Mouse (Mus musculus) left cerebral cortex, postnatal 4 days (tissue): ENCODE data around the gene Vmn1r40. TPM values are rescaled to one million over a fixed set of nuclear protein-coding genes. Genes with fewer than 3 reads are reported as not detected.

Source experiments
- DNase-seq: peaks from one replicate; pipeline ENCODE4 v3.0.0-alpha.2; 2022
- intact Hi-C: fragments of 180-260 bp; cut with DNase I; formaldehyde crosslinking; loops from one replicate; pipeline ENCODE4 v1.15.1; 2025
- total RNA-seq, 2 experiments: library from RNA; stranded (reverse); gene quantifications; 2 replicates each; pipeline ENCODE4 v1.2.3; 2021

The Vmn1r40 gene
- total RNA-seq, 2 experiments from 2014 or later: not detected

- intact Hi-C loops: no loop called here
- DNase-seq: no peak
Measured at GRCm38 (mm10) chr6:89742811-89743210, 35.5 kb downstream of the Vmn1r40 start.

Other genes starting within 250 kb of the Vmn1r40 start
- gene Chchd6, start 111.9 kb upstream of the Vmn1r40 start, total RNA-seq: 10 to 100 TPM; 84.9 to 88.1 TPM
- gene Txnrd3, start 63.6 kb upstream of the Vmn1r40 start, total RNA-seq: 10 to 100 TPM; 20.0 to 22.6 TPM
- gene Vmn1r41, start 33.2 kb downstream of the Vmn1r40 start, total RNA-seq: not detected
- not detected for gene Vmn1r42, start 168.9 kb downstream of the Vmn1r40 start, total RNA-seq
- gene Vmn1r43, start 168.9 kb downstream of the Vmn1r40 start, total RNA-seq: not detected
- gene Vmn1r44, start 176.1 kb downstream of the Vmn1r40 start, total RNA-seq: not detected
- not detected for gene Vmn1r45, start 233.1 kb downstream of the Vmn1r40 start, total RNA-seq